ENCODE assay signal across 14 mouse cellular contexts in the genomic region with DNA sequence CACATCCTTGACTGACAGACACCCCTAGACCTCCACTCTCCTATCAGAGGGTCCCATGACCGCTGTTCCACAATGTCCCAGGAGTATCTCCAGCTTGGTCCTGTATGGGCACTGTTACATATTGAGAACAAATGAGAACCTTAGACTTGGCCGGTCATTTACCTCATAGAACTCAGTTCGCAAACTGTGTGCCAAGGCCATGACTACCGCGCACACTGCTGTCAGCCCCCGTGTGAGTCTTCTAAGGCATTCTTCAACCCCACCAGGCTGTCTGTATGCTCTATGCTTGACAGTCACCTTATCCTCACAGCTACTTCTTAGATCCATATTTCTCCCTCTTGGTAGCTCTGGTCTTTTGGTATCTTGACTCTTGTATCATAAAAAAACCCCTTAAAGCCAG. TPM values are rescaled to one million over a fixed set of nuclear protein-coding genes. Genes with fewer than 3 reads are reported as not detected.
DNase-seq lines count a peak whose midpoint lies in the region; ATAC-seq and TF ChIP-seq lines count a peak whose summit lies in the region.
"Had no signal": no experiment of that assay in that cellular context is flagged by ENCODE, and none has a peak within 500 bp of the region (broad histone marks: within the 10 kb centered on the region; RNA-seq: fewer than 3 reads in every experiment).

No protein-coding gene starts in this region.

- 93% methylated on average over 6 of the region's 6 CpGs for WGBS in hindbrain, embryonic 13.5 days
- 88% methylated on average over 6 of the region's 6 CpGs for WGBS in hindbrain, postnatal 0 days
- WGBS in lung, embryonic 16.5 days = 85% methylated on average over 6 of the region's 6 CpGs
- whole genome bisulfite sequencing in heart, postnatal 0 days = 61% methylated on average over 6 of the region's 6 CpGs

- peaks cover 67% of the 10 kb centered on the region for H3K4me1 ChIP-seq in hindbrain, embryonic 13.5 days (replicated peaks)
- peaks cover 28% of the 10 kb centered on the region for H3K4me1 ChIP-seq in hindbrain, postnatal 0 days (ENCODE audit: insufficient read depth, low read length)
- peaks cover 59% of the 10 kb centered on the region for H3K4me1 ChIP-seq in lung, embryonic 16.5 days (replicated peaks; ENCODE audit: control insufficient read depth, insufficient read depth, low read length)
- peaks cover 72% of the 10 kb centered on the region for H3K4me1 ChIP-seq in heart, postnatal 0 days (ENCODE audit: control insufficient read depth, insufficient read depth)

- H3K27ac ChIP-seq in hindbrain, embryonic 13.5 days = peak overlapping the region; percentile 70
- H3K27ac ChIP-seq in hindbrain, postnatal 0 days = no peak overlapping the region
- H3K27ac ChIP-seq in lung, embryonic 16.5 days (ENCODE audit: low read length) = peak overlapping the region; percentile 69
- H3K27ac ChIP-seq in heart, postnatal 0 days (ENCODE audit: low read depth) = peak overlapping the region; percentile 74
- H3K27ac ChIP-seq: limb, embryonic 12.5 days had no signal

- H3K9me3 ChIP-seq in hindbrain, embryonic 13.5 days = no peaks in the 10 kb centered on the region
- H3K9me3 ChIP-seq in hindbrain, postnatal 0 days (ENCODE audit: low read length) = no peaks in the 10 kb centered on the region
- no peaks in the 10 kb centered on the region for H3K9me3 ChIP-seq in lung, embryonic 16.5 days (ENCODE audit: control insufficient read depth, low read length)
- H3K9me3 ChIP-seq in heart, postnatal 0 days (replicated peaks; ENCODE audit: control insufficient read depth, low read length) = no peaks in the 10 kb centered on the region
- H3K9me3 ChIP-seq: limb, embryonic 12.5 days had no signal

- H3K4me3 ChIP-seq in hindbrain, embryonic 13.5 days = no peak overlapping the region
- H3K4me3 ChIP-seq in hindbrain, postnatal 0 days (ENCODE audit: low read length) = no peak overlapping the region
- H3K4me3 ChIP-seq in lung, embryonic 16.5 days (ENCODE audit: low read length) = no peak overlapping the region
- H3K4me3 ChIP-seq in heart, postnatal 0 days (ENCODE audit: low read depth, low read length) = no peak overlapping the region
- H3K4me3 ChIP-seq: limb, embryonic 12.5 days had no signal

- TF ChIP-seq EP300 in heart, postnatal 0 days (IDR thresholded peaks at IDR 0.05; ENCODE audit: low read depth) = no peak

- DNase-seq in heart, adult 11 months = peak; percentile 89
- no peak for DNase-seq in heart, postnatal 36 days
- no peak for DNase-seq in hindbrain, postnatal 0 days (ENCODE audit: low spot score)
- no peak for DNase-seq in lung, postnatal 4 days
- no peak for DNase-seq in heart, postnatal 0 days (ENCODE audit: low spot score)
- DNase-seq in right cerebral cortex, postnatal 25 days = no peak
- DNase-seq: forebrain, postnatal 0 days had no signal

- no peak overlapping the region for H3K9ac ChIP-seq in hindbrain, embryonic 13.5 days
- H3K9ac ChIP-seq in hindbrain, postnatal 0 days (replicated peaks; ENCODE audit: low read length) = no peak overlapping the region
- H3K9ac ChIP-seq in lung, embryonic 16.5 days (ENCODE audit: low read length) = peak overlapping the region; percentile 9; the same call in 1 of the 2 replicates
- H3K9ac ChIP-seq in heart, postnatal 0 days (replicated peaks; ENCODE audit: low read depth, low read length) = 0 out of 2 replicates have a peak overlapping the region, but pooled peaks have one; percentile 13
- H3K9ac ChIP-seq: forebrain, postnatal 0 days; hindbrain, embryonic 14.5 days; limb, embryonic 12.5 days had no signal

- H3K4me2 ChIP-seq in hindbrain, embryonic 13.5 days = no peak overlapping the region
- H3K4me2 ChIP-seq in hindbrain, postnatal 0 days (ENCODE audit: low read depth, low read length) = no peak overlapping the region
- no peak overlapping the region for H3K4me2 ChIP-seq in lung, embryonic 16.5 days (ENCODE audit: low read depth, low read length)
- H3K4me2 ChIP-seq in heart, postnatal 0 days (ENCODE audit: low read depth, low read length) = peak overlapping the region; percentile 16; the same call in 1 of the 2 replicates
- H3K4me2 ChIP-seq: hindbrain, embryonic 14.5 days; limb, embryonic 12.5 days had no signal

- intact Hi-C loops in heart, postnatal 36 days (cut with DNase I) = no loop called here

- H3K36me3 ChIP-seq in hindbrain, embryonic 13.5 days = peaks cover 3% of the 10 kb centered on the region
- no peaks in the 10 kb centered on the region for H3K36me3 ChIP-seq in hindbrain, postnatal 0 days (ENCODE audit: insufficient read depth, low read length)
- no peaks in the 10 kb centered on the region for H3K36me3 ChIP-seq in lung, embryonic 16.5 days (ENCODE audit: control insufficient read depth, insufficient read depth, low read length)
- no peaks in the 10 kb centered on the region for H3K36me3 ChIP-seq in heart, postnatal 0 days (replicated peaks; ENCODE audit: control insufficient read depth, insufficient read depth, low read length)

- H3K27me3 ChIP-seq in hindbrain, embryonic 13.5 days = no peaks in the 10 kb centered on the region
- no peaks in the 10 kb centered on the region for H3K27me3 ChIP-seq in hindbrain, postnatal 0 days (ENCODE audit: insufficient read depth, low read length)
- H3K27me3 ChIP-seq in lung, embryonic 16.5 days (ENCODE audit: control insufficient read depth, insufficient read depth, low read depth, low read length) = no peaks in the 10 kb centered on the region
- H3K27me3 ChIP-seq in heart, postnatal 0 days (ENCODE audit: control insufficient read depth, insufficient read depth, low read length) = no peaks in the 10 kb centered on the region
- H3K27me3 ChIP-seq: limb, embryonic 12.5 days had no signal

- TF ChIP-seq CTCF in hindbrain, postnatal 0 days (IDR thresholded peaks at IDR 0.05; ENCODE audit: low read depth) = no peak
- no peak for TF ChIP-seq CTCF in heart, postnatal 0 days (IDR thresholded peaks at IDR 0.05; ENCODE audit: low read depth)

- ATAC-seq in hindbrain, embryonic 13.5 days (ENCODE audit: low FRiP score) = no peak
- ATAC-seq in hindbrain, postnatal 0 days = no peak
- no peak for ATAC-seq in lung, embryonic 16.5 days (ENCODE audit: low read depth)
- ATAC-seq in heart, postnatal 0 days (ENCODE audit: insufficient read depth, low read depth) = no peak
- ATAC-seq: forebrain, postnatal 0 days had no signal

RNA-seq across cellular contexts. Expression of a gene that starts 20.6 kb away (rescaled TPM):
- 10 to 100 TPM; 51.2 to 59.1 TPM for total RNA-seq in heart, postnatal 36 days (2021)
- 42.2 and 44.5 TPM in 2 replicates for polyA plus RNA-seq in hindbrain, embryonic 13.5 days (2015; fragmentation: Nextera tagmentation; extraction: Ambion mirVana)
- 52.3 and 56.9 TPM in 2 replicates for total RNA-seq in hindbrain, postnatal 0 days (2014; rRNA removed)
- 30.3 and 31.6 TPM in 2 replicates for polyA plus RNA-seq in hindbrain, postnatal 0 days (2015; fragmentation: Nextera tagmentation; extraction: Ambion mirVana)
- polyA plus RNA-seq in lung, embryonic 16.5 days (2015; fragmentation: Nextera tagmentation; extraction: Ambion mirVana) = 43.9 and 44.0 TPM in 2 replicates
- total RNA-seq in heart, postnatal 0 days (2014; rRNA removed; ENCODE audit: low replicate concordance) = 72.8 and 89.7 TPM in 2 replicates
- 34.4 and 36.4 TPM in 2 replicates for polyA plus RNA-seq in heart, postnatal 0 days (2015; fragmentation: Nextera tagmentation; extraction: Ambion mirVana)

RNA-seq across cellular contexts. Expression of a gene that starts 46.4 kb away (rescaled TPM):
- 1 to 10 TPM; 3.1 to 3.5 TPM for total RNA-seq in heart, postnatal 36 days (2021)
- polyA plus RNA-seq in hindbrain, embryonic 13.5 days (2015; fragmentation: Nextera tagmentation; extraction: Ambion mirVana) = 10.3 and 12.6 TPM in 2 replicates
- total RNA-seq in hindbrain, postnatal 0 days (2014; rRNA removed) = 8.1 and 10.2 TPM in 2 replicates
- 12.0 and 13.0 TPM in 2 replicates for polyA plus RNA-seq in hindbrain, postnatal 0 days (2015; fragmentation: Nextera tagmentation; extraction: Ambion mirVana)
- polyA plus RNA-seq in lung, embryonic 16.5 days (2015; fragmentation: Nextera tagmentation; extraction: Ambion mirVana) = 24.6 and 28.4 TPM in 2 replicates
- total RNA-seq in heart, postnatal 0 days (2014; rRNA removed; ENCODE audit: low replicate concordance) = 4.2 and 5.9 TPM in 2 replicates
- 4.6 and 5.1 TPM in 2 replicates for polyA plus RNA-seq in heart, postnatal 0 days (2015; fragmentation: Nextera tagmentation; extraction: Ambion mirVana)

RNA-seq across cellular contexts. Expression of a gene that starts 46.5 kb away (rescaled TPM):
- 10 to 100 TPM; 38.5 to 40.4 TPM for total RNA-seq in heart, postnatal 36 days (2021)
- 212 and 220 TPM in 2 replicates for polyA plus RNA-seq in hindbrain, embryonic 13.5 days (2015; fragmentation: Nextera tagmentation; extraction: Ambion mirVana)
- total RNA-seq in hindbrain, postnatal 0 days (2014; rRNA removed) = 66.2 and 71.1 TPM in 2 replicates
- 220 and 224 TPM in 2 replicates for polyA plus RNA-seq in hindbrain, postnatal 0 days (2015; fragmentation: Nextera tagmentation; extraction: Ambion mirVana)
- polyA plus RNA-seq in lung, embryonic 16.5 days (2015; fragmentation: Nextera tagmentation; extraction: Ambion mirVana) = 113 and 118 TPM in 2 replicates
- total RNA-seq in heart, postnatal 0 days (2014; rRNA removed; ENCODE audit: low replicate concordance) = 37.2 and 38.2 TPM in 2 replicates
- polyA plus RNA-seq in heart, postnatal 0 days (2015; fragmentation: Nextera tagmentation; extraction: Ambion mirVana) = 79.5 and 80.6 TPM in 2 replicates

RNA-seq across cellular contexts. Expression of a gene that starts 53.5 kb away (rescaled TPM):
- not detected for total RNA-seq in heart, postnatal 36 days (2021)
- not detected in 2 replicates for polyA plus RNA-seq in hindbrain, embryonic 13.5 days (2015; fragmentation: Nextera tagmentation; extraction: Ambion mirVana)
- not detected in 2 replicates for total RNA-seq in hindbrain, postnatal 0 days (2014; rRNA removed)
- polyA plus RNA-seq in hindbrain, postnatal 0 days (2015; fragmentation: Nextera tagmentation; extraction: Ambion mirVana) = not detected in 2 replicates
- polyA plus RNA-seq in lung, embryonic 16.5 days (2015; fragmentation: Nextera tagmentation; extraction: Ambion mirVana) = 0.09 and 0.38 TPM in 2 replicates
- 0.08 and 3.9 TPM in 2 replicates for total RNA-seq in heart, postnatal 0 days (2014; rRNA removed; ENCODE audit: low replicate concordance)
- polyA plus RNA-seq in heart, postnatal 0 days (2015; fragmentation: Nextera tagmentation; extraction: Ambion mirVana) = 0.68 and 0.88 TPM in 2 replicates
- total RNA-seq: forebrain, postnatal 0 days; gastrocnemius, adult 8-10 months had no signal
- polyA plus RNA-seq: activated CD4-positive, CD25-positive, alpha-beta regulatory T cell, adult 4 months; forebrain, postnatal 0 days; hindbrain, embryonic 14.5 days; kidney, embryonic 14.5 days; limb, embryonic 12.5 days had no signal

Comparison
In these comparisons a context has a peak if more than half of its experiments do, and no peak if none do; other contexts are left out.
1. H3K9ac ChIP-seq: peak in lung, embryonic 16.5 days (single experiment) and heart, postnatal 0 days (single experiment); none in hindbrain, embryonic 13.5 days (single experiment) and hindbrain, postnatal 0 days (single experiment).